Mouse (Mus musculus): ENCODE measurements around the gene Baiap2l2. TPM values are rescaled to one million over a fixed set of nuclear protein-coding genes. Genes with fewer than 3 reads are reported as not detected.
"Not testable (repeated sequence)": the region's sequence is repeated elsewhere in the genome, so short reads cannot be mapped to it uniquely, and the experiment has no call there.

The Baiap2l2 gene
- polyA plus RNA-seq, 1 experiment, result not detected

DNA sequence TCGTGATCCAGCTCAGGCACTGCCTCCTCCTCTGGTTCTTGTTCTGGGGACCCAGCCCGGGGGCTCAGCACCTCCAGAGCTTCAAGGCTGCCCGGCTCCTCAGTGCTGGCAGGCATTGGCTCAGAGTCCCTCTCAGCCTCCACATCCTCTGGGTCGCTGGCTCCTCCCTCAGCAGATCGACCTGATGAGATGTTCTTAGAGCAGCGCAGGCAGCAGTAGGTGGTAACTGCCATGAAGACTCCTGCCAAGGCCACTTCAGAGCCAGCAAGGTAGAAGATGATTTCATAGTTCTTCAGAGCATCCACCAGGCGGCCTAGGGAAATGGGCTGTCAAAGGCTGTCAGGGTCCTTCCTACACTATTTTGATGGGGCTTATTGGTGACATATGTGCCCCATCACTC, 34.2 kb downstream of the Baiap2l2 start:
- Histone ChIP-seq H3K27ac (ENCODE audit: insufficient read depth, low read length) (no peak overlapping the region), H3K4me1 (ENCODE audit: control insufficient read depth, insufficient read depth, low read length) (no peaks in the 10 kb centered on the region), H3K4me3 (ENCODE audit: insufficient read depth, low read length) (no peak overlapping the region)
- TF ChIP-seq CTCF (IDR thresholded peaks at IDR 0.05; ENCODE audit: borderline replicate concordance, insufficient read depth, low read length) (no peak), POLR2A (IDR thresholded peaks at IDR 0.05; ENCODE audit: low read depth, low read length) (no peak)

GRCm38 (mm10) chr15:79250236-79250635, 35.1 kb downstream of the Baiap2l2 start:
- Histone ChIP-seq H3K4me3 (ENCODE audit: insufficient read depth, low read length) (no peak overlapping the region), H3K27ac (ENCODE audit: insufficient read depth, low read length) (no peak overlapping the region), H3K4me1 (ENCODE audit: control insufficient read depth, insufficient read depth, low read length) (no peaks in the 10 kb centered on the region)
- no peak for TF ChIP-seq CTCF (IDR thresholded peaks at IDR 0.05; ENCODE audit: borderline replicate concordance, insufficient read depth, low read length)
- TF ChIP-seq POLR2A (IDR thresholded peaks at IDR 0.05; ENCODE audit: low read depth, low read length), result no peak

GRCm38 (mm10) chr15:79245321-79245720, 40.0 kb downstream of the Baiap2l2 start:
- no peak overlapping the region for H3K27ac ChIP-seq (ENCODE audit: insufficient read depth, low read length)
- TF ChIP-seq POLR2A (IDR thresholded peaks at IDR 0.05; ENCODE audit: low read depth, low read length), result no peak
- TF ChIP-seq CTCF (IDR thresholded peaks at IDR 0.05; ENCODE audit: borderline replicate concordance, insufficient read depth, low read length), result no peak

GRCm38 (mm10) chr15:79244071-79244893, 41.1 kb downstream of the Baiap2l2 start:
- Histone ChIP-seq H3K4me3 (ENCODE audit: insufficient read depth, low read length) (no peak overlapping the region), H3K27ac (ENCODE audit: insufficient read depth, low read length) (no peak overlapping the region)
- no peak for TF ChIP-seq POLR2A (IDR thresholded peaks at IDR 0.05; ENCODE audit: low read depth, low read length)
- TF ChIP-seq CTCF (IDR thresholded peaks at IDR 0.05; ENCODE audit: borderline replicate concordance, insufficient read depth, low read length), result no peak

More at GRCm38 (mm10) chr15:79245321-79245720, 40.0 kb downstream of the Baiap2l2 start:
- Histone ChIP-seq H3K4me3 (ENCODE audit: insufficient read depth, low read length) (no peak overlapping the region), H3K4me1 (ENCODE audit: control insufficient read depth, insufficient read depth, low read length) (no peaks in the 10 kb centered on the region)

GRCm38 (mm10) chr15:79243234-79244042, 41.9 kb downstream of the Baiap2l2 start:
- Histone ChIP-seq H3K4me1 (ENCODE audit: control insufficient read depth, insufficient read depth, low read length) (no peaks in the 10 kb centered on the region), H3K27ac (ENCODE audit: insufficient read depth, low read length) (no peak overlapping the region), H3K4me3 (ENCODE audit: insufficient read depth, low read length) (no peak overlapping the region)
- TF ChIP-seq CTCF (IDR thresholded peaks at IDR 0.05; ENCODE audit: borderline replicate concordance, insufficient read depth, low read length) (peak; percentile 100), POLR2A (IDR thresholded peaks at IDR 0.05; ENCODE audit: low read depth, low read length) (no peak)

More at GRCm38 (mm10) chr15:79244071-79244893, 41.1 kb downstream of the Baiap2l2 start:
- H3K4me1 ChIP-seq (ENCODE audit: control insufficient read depth, insufficient read depth, low read length), result no peaks in the 10 kb centered on the region

- TF ChIP-seq CTCF (IDR thresholded peaks at IDR 0.05; ENCODE audit: borderline replicate concordance, insufficient read depth, low read length), result no peak
- no peak for TF ChIP-seq POLR2A (IDR thresholded peaks at IDR 0.05; ENCODE audit: low read depth, low read length)
- Histone ChIP-seq H3K4me3 (ENCODE audit: insufficient read depth, low read length) (no peak overlapping the region), H3K4me1 (ENCODE audit: control insufficient read depth, insufficient read depth, low read length) (no peaks in the 10 kb centered on the region), H3K27ac (ENCODE audit: insufficient read depth, low read length) (no peak overlapping the region)
These were observed 42.6 kb downstream of the Baiap2l2 start for GRCm38 (mm10) chr15:79242574-79243233.

DNA sequence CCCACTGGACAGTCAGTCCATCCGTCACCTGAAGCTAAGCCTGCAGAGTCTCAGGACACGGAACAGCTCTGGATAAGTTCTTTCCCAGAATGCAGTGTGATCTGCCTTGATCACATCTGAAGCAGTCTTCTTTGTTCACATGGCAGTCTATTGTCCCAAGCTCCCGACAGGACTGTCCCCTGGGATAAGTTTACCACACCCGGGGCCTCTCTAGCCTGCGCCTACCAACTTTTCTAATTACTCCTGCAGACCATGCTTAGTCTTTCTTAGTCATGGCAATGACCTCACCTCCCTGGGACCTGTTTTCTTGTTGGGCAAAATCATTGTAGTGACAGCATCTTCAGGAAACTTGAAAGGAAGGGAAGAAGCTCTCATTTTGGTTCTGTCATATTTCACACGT, 47.3 kb downstream of the Baiap2l2 start:
- Histone ChIP-seq H3K4me1 (ENCODE audit: control insufficient read depth, insufficient read depth, low read length) (no peaks in the 10 kb centered on the region; the same call in 1 of the 2 replicates), H3K4me3 (ENCODE audit: insufficient read depth, low read length) (no peak overlapping the region), H3K27ac (ENCODE audit: insufficient read depth, low read length) (no peak overlapping the region)
- no peak for TF ChIP-seq CTCF (IDR thresholded peaks at IDR 0.05; ENCODE audit: borderline replicate concordance, insufficient read depth, low read length)
- no peak for TF ChIP-seq POLR2A (IDR thresholded peaks at IDR 0.05; ENCODE audit: low read depth, low read length)

GRCm38 (mm10) chr15:79235268-79235667, 50.1 kb downstream of the Baiap2l2 start:
- Histone ChIP-seq H3K4me3 (ENCODE audit: insufficient read depth, low read length) (no peak overlapping the region), H3K27ac (ENCODE audit: insufficient read depth, low read length) (no peak overlapping the region), H3K4me1 (ENCODE audit: control insufficient read depth, insufficient read depth, low read length) (no peaks in the 10 kb centered on the region; the same call in 1 of the 2 replicates)
- TF ChIP-seq POLR2A (IDR thresholded peaks at IDR 0.05; ENCODE audit: low read depth, low read length), result no peak
- TF ChIP-seq CTCF (IDR thresholded peaks at IDR 0.05; ENCODE audit: borderline replicate concordance, insufficient read depth, low read length), result no peak

GRCm38 (mm10) chr15:79229058-79229821, 56.1 kb downstream of the Baiap2l2 start, which contains the start of the genes Pick1 and Gm49486:
Pick1 (plus strand) TSS chr15:79229173.
Gm49486 (plus strand) TSS chr15:79229391.
- Histone ChIP-seq H3K4me3 (ENCODE audit: insufficient read depth, low read length) (peak within 1 kb of the TSS; percentile 47), H3K4me1 (ENCODE audit: control insufficient read depth, insufficient read depth, low read length) (no peaks in the 10 kb centered on the region), H3K27ac (ENCODE audit: insufficient read depth, low read length) (peak within 1 kb of the TSS; percentile 89)
- TF ChIP-seq CTCF (IDR thresholded peaks at IDR 0.05; ENCODE audit: borderline replicate concordance, insufficient read depth, low read length), result no peak
- TF ChIP-seq POLR2A (IDR thresholded peaks at IDR 0.05; ENCODE audit: low read depth, low read length), result peak; percentile 60

DNA sequence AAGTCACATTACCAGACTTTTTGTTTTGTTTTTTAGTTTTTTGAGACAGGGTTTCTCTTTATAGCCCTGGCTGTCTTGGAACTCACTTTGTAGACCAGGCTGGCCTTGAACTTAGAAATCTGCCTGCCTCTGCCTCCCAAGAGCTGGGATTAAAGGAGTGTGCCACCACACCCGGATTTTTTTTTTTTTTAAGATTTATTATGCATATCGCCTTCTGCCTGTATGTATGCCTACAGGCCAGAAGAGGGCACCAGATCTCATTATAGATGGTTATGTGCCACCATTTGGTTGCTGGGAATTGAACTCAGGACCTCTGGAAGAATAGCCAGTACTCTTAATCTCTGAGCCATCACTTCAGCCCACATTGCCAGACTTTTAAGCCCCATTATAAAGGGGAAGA, 59.6 kb downstream of the Baiap2l2 start:
- not testable (repeated sequence) for H3K4me1 ChIP-seq (ENCODE audit: control insufficient read depth, insufficient read depth, low read length); H3K27ac ChIP-seq (ENCODE audit: insufficient read depth, low read length); H3K4me3 ChIP-seq (ENCODE audit: insufficient read depth, low read length)

All from embryonic fibroblast, embryonic 13.5 days (primary cell).